Mouse (Mus musculus) neural tube, embryonic 10.5 days (tissue): Measurements from ENCODE around the gene Naa25.

ENCODE experiments used
- DNase-seq: peaks from one replicate; pipeline ENCODE4 v3.0.0-alpha.2; 2017; ENCODE audit warnings: low spot score; ENCODE audit errors: extremely low spot score

The Naa25 gene

DNA sequence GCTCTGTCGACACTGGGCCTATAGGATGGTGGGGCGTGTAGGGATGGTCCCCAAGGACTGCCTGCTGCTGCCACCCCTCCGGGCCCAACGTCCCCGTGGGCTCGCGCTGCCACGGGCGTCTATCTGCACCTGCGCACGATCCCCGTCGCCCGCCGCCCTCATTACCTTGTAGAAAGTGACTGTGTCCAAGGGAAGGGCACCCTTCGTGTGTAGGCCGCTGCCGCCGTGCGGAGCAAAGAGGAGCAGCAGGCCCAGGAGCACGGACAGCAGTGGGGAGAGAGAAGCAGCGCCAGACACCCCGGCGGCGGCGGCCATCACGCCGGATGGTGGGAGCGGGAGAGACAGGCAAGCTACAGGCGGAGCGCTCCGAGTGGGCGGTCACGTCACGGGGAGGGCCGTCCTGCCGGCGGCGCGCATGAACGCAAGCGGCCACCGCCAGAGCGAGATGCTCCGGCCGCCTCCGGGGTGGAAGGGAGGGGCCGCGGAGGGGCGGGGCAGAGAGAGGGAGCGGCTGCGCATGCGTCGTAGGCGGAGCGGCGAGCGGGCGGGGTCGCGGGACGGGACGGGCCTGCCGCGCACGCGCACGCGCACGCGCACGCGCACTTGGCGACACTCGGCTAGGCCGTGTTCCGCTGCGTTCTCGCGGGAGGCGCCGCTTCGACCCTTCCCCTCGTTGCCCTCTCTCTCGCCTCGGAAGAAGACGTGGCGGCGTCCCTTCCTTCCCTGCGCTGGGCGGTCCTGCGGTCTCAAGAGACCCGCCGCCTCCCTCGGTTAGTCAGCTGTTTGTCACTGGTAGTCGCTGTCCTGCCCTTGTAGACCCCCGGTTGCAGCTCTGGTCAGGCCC is 54.5 kb downstream of the Naa25 start, which contains the start of gene Erp29:
Gene Erp29, minus strand, starts transcription at position 481 of the 844 bp plus-strand sequence.
- DNase-seq = peak; percentile 99

DNA sequence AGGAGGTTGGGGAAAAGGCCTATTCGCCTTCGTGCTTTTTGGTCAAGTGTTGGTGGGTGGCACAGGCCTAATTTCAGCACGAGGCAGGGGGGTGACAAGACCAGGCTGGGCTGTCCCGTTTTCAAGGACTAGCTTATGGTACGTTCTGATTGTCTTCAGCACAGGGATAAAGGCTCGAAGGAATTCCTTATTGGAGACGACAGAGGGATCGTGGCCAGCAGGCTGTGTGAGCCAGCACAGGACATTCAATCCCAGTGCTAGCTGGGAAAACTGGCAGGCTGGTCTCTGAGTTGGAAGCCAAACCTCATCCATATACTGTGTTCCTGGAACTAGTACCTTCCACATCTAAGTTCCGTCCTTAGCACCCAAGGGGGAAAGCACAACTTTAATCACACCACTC is 55.2 kb downstream of the Naa25 start:
- no peak for DNase-seq

DNA sequence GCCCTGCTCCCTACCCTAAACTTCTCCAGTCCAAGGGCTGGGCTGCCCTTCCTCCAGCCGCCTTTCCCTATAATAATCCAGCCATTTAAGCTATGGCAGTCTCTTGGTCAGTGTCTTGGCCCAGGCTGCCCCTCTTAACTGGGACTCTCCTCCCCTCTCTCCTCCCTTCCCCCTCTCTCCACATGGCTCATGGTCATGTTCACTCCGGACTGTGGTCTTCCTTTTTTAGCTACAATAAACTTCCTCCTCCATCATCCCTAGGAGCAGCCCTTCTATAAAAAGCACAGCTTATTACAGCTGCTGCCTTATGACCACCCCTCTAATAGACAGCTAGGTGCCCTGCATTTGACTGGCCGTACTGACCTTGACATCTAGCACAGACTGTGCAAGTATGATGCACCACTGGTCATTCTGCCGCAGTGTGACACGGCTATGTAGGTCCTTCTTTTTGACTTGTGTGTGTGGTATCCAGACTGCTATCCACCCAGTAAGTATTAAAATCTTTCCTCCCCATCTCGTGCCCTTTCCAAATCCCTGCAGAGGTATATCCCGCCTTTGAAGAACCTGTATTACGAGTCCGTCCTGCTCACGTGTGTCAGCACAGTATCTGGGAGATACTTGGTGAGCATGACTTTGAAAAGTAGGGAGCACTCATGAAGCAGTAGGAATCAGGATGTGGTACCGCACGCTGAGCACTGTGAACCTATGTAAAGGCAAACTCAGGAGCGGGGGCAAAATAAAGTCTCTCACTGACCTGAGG is 56.2 kb downstream of the Naa25 start:
- DNase-seq = no peak

DNA sequence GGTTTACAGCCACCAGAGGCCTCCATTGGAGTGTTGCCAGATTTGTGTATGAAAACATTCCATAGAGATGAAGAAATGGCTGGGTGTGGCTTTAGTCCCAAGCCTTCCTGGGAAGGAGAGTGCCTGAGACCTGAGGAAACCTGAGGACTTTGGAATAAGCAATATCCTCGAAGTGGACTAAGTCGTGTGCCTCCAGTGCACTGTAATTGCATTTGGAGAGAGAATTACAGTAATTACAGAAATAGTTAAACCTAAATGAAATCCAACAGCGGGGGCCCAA is 56.7 kb downstream of the Naa25 start:
- no peak for DNase-seq

DNA sequence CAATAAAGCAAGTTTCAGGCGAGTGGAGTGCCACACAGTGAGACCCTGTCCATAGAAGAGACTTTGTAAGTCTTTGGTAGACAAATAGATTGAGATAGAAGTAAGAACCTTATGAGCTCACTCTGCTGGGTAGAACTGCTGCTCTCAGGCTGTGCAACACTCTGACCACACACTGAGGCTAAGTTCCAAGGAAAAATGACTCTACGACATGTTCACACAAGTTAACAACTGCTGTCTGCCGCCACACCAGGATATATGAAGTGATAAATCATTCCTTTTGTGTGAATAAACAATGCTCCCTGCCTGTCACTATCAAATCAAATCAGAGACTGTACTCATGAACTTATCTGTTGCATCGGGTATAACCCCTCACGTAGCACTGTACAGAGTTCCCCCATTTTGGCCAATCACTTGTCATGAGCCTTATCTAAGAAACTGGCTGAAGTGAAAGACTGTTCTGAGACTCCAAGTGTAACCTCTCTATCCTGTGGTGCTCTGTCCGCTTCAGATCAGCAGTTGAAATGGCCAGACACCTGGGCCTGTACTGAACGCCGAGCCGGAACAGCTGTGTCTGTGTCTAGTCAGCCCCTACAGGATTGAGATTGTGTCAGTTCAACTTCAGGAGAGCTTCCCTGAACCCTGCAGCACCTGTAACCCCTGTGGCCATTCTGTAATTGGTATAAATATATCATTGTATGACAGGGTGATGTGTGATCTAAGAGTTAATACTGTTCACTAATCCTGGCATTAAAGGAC is 58.0 kb downstream of the Naa25 start:
- no peak for DNase-seq

DNA sequence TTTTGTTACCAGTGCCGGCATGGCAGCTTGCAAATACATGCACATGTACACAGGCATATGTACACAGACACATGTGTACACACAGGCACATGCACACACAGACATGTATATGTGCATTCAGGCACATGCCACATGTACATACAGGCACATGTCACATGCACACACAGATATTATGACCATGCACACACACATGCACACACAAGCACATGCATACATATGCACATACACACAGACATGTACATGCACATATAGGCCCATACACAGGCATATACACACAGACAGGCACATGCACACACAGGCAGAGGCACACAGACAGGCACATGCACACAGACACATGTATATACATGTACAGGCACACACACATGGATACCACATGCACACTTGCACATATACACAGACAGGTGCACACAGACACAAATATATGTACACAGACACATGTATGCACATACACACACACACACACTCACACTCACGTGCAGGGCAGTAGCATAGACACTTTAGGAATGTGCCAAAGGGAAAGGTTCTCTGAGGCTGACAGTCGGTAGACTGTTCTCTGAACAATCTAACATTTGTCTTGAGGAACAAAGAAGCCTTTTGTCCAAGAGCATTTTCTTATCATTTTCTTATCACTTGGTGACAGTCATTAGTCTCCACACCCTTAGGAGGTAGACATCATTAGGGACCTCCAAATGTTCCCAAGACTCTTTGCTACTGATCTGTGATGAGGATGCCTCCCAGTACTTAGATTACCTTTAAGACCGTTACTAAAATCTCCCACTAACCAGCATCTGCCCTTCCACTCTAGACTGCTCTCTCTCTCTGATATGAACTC is 63.8 kb downstream of the Naa25 start:
- DNase-seq = no peak

DNA sequence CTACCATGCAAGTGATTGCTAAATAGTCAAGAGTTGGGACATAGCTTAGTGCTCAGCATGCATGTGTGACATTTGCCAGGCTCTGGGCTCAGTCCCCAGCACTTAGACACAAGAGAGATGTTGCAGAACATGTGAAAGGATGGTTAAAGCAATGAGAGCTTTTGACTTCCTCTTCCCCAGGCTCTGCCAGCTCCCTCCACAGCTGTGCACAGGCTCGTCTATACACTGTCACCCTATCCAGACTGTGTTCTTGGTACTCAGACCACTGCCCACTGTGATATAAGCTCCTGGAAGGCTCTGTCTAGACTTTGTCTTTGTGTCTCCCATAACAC is 64.4 kb downstream of the Naa25 start:
- DNase-seq = no peak

DNA sequence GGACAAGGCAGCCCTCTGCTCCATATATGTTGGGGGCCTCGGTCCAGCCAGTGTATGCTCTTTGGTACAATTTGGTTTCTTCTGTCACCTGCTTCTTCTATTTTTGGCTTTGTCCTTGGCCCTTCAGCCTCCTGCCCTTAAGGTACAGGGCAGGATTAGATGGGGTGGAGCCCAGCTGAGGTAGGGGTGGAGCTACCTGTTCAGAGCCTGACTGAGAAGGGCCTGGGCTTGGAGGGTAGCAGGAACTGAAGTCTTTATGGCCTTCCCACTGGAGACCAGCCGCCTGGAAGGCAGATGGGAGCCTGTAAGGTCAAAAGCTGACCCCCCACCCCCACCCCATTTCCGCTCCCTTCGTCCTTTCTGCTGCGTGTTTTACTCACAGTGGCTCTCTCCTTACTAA is 65.2 kb downstream of the Naa25 start:
- DNase-seq = no peak

DNA sequence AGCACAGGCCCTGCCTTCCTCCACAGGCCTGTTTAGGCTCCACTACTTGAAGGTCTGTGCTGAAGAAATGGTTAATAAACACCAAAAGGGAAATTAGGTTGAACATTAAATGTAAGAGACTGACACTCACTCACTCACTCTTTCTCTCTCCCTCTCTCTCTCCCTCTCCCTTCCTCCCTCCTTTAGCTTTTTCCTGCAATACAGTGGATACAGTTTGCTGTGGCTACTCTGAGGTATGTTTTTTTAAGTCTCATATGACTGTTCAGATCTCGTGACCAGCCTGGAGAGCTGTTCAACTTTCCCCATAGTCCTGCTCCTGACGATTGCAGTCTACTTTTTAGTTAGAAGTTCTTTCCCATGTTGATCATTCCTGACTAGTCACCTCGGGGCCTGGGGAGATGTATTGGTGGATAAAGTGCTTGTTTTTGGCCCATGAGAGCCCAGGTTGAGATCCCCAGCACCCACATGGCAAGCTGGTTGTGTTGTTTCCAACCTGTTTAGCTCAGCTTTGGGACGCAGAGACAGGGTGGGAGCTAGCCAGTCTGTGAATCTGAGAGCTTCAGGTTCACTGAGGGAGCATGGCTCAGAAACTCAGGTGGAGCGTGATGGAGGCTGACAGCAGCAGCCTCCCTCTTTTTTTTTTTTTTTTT is 66.0 kb downstream of the Naa25 start:
- DNase-seq = no peak

DNA sequence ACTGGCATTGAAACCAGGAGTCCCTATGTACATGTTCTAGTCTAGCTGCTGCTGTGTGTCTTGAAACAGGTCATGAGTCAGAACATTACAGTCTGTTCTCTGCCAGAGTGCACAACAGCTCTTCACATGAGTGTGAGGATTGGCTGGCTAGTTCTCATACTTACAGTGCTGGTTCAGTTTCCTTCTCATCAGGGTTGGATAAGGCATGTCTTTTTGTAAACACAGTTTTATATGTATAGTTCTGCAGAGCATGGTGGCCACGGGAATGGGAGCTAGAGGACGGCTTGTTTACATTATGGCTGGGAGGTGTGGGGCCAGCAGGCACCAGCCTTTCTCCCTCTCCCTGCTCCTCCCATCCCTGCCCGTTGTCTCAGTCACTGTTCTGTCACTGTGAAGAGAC is 71.8 kb downstream of the Naa25 start:
- no peak for DNase-seq

DNA sequence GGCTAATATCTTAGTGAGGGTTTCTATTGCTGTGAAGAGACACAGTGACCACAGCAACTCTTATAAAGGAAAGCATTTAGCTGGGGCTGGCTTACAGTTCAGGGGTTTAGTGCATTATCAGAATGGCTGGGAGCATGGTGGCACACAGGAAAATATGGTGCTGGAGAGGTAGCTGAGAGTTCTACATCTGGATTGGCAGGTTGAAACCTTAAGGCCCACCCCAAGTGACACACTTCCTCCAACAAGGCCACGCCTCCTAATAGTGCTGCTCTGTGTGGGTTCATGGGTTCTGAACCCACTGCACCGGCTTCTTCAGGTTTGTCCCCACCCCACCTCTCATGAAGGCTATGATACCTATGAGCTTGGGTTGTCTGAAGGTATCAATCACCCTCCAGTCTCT is 74.7 kb downstream of the Naa25 start:
- no peak for DNase-seq

DNA sequence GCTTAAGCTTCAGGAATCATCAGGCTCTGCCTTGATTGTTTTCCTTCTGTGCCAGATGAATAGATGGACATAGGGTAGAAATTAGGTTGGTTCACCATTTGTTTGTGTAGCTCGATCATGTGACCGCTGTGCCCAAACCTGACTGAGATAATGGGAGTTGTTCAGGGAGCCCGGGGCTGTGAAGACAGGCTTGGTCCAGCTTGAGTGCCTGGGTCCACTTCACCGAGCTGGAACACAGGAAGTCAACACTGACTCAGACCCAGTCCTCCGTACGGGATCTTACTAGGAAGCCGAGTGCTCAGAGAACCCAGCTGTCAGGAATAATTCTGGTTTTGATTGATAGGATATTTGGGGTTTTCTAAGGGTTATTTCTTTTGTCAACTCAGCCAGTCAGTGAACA is 76.9 kb downstream of the Naa25 start:
- no peak for DNase-seq

DNA sequence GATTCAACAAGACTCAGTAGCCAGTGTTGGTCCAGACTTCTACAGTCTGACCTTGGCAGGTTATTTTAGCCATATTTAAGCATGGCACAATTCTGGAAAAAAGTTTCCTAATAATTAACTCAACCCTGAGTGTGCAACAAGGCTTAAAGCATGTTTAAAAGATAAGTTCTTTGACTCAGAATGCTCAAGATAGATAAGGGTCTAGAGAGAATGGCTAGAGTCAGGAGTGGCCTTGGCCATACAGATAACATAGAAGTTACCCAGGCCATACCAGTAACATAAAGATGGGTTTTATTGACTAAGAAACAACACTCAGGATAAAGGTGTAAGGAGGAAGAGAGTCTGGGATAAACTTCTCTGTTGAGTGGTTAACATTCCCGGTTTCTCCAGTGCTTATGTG is 78.3 kb downstream of the Naa25 start:
- no peak for DNase-seq

DNA sequence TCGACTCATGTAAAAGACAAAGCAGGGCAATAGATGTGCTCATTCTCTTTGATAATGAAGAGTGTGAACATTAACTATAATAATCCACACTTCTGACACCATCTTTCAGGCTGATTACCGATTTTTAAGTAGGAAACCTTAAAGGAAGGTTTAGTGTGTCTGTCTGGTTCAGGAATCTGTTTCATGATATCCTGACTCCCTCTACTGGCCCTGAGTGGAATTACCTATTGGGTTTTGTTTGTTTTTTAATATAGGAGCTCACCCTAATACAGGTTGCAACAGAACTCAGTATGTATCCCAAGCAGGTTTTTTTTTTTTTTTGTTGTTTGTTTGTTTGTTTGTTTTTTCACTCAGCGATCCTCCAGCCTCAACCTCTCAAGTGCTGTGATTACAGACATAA is 79.9 kb downstream of the Naa25 start:
- DNase-seq = no peak

DNA sequence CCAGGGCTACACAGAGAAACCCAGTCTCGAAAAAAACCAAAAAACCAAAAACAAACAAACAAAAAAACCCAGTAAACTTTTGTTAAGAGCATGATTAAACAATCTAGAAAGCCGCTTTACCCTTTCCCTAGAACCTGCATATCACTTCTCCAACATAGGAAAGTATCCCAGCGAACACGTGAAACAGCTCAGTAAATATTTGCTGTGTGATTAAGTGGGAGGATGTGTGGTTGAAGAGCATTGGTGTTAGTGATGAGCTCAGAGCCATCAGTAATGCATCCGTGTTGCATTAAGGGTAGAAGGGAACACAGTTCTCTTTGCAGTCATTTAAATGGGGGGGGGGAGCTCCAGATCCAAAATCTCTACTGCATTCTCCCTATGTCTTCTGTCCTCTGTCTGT is 87.1 kb downstream of the Naa25 start:
- no peak for DNase-seq

DNA sequence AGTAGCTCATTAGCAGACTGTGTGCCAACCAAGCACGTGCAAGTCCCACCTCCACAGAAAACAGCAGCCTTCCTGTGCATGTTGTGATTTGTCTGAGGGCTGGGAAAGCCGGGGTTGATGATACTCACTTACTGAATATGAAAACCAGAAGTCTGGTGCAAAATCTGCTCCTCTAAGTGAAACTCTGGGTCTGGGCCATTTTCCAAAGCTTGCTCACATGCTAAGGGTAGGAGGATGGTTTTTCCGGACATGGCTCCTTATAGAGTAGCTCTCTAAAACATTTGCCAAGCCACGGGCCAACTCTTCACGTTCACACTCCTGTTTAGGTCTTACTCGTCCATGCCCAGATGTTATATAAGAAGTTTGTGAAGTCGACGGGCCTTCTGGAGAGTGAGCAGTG is 95.6 kb downstream of the Naa25 start:
- no peak for DNase-seq
